Mouse (Mus musculus): Measurements from ENCODE around the gene Tmem209. TPM values are rescaled to one million over a fixed set of nuclear protein-coding genes. Genes with fewer than 3 reads are reported as not detected.

Gene Tmem209
- polyA plus RNA-seq, 1 experiment from 2014 or later: 38.6 TPM

GRCm38 (mm10) chr6:30528800-30529199 lies 19.2 kb upstream of the Tmem209 start:
- 41% methylated on average over 6 of the region's 6 CpGs for WGBS
- no peaks in the 10 kb centered on the region for H3K9me3 ChIP-seq
- no peaks in the 10 kb centered on the region for H3K27me3 ChIP-seq
- peaks cover 49% of the 10 kb centered on the region for H3K4me1 ChIP-seq
- peak overlapping the region; percentile 98 for H3K27ac ChIP-seq
- no peak overlapping the region for H3K9ac ChIP-seq
- H3K4me3 ChIP-seq: no peak overlapping the region
- ATAC-seq (ENCODE audit: insufficient number of reproducible peaks, insufficient read depth, low FRiP score, low TSS enrichment): no peak
- no peaks in the 10 kb centered on the region for H3K36me3 ChIP-seq
- H3K4me2 ChIP-seq (replicated peaks): no peak overlapping the region

DNA sequence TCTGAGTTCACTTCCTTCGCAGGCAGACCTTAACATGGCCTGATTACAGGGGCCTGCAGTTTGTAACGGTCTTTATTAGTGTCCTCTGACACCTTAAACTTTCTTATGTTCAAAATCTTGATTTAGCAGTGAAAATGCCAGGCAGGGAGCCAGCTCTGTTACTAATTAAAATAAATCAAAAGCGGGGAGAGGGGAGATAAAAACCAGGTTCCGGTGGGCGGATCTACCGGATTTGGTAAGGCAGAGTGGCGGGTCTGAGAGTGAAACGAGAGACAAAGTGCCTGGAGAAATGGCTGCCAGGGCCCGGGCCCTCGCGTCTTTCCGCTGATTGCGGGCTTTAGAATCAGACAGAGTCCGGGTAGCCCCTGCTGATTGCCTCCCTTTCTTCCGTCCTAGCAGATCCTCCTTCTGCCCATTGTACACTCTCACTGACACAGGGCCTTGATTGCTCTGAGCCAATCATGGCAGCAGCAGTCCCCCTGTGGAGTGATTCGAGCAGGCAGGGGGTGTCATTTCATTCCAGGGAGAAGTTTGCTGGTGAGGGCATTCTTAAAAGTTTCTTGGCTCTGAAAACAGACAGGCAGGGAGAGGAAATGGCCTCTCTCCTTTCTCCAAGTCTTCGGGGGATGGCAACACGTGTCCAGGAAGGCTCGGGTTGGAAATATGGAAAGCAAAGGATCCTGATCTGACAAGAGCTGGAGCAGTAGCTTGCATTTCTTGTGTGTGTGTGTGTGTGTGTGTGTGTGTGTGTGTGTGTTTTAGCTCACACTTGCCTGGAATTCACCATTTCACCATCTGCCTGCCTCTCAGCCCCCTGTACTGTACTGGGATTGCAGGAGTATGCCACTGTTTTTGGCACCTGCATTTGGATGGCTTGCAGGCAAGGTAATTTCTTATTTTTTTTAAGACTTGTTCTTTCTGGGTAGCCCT lies 17.3 kb upstream of the Tmem209 start:
- Histone ChIP-seq H3K4me2 (replicated peaks) (peak overlapping the region; percentile 30), H3K4me1 (peaks cover 49% of the 10 kb centered on the region), H3K4me3 (no peak overlapping the region), H3K27ac (peak overlapping the region; percentile 98), H3K9me3 (no peaks in the 10 kb centered on the region), H3K27me3 (no peaks in the 10 kb centered on the region), H3K36me3 (no peaks in the 10 kb centered on the region), H3K9ac (peak overlapping the region; percentile 30; the same call in 1 of the 2 replicates)
- ATAC-seq (ENCODE audit: insufficient number of reproducible peaks, insufficient read depth, low FRiP score, low TSS enrichment): peak; percentile 70; the same call in 1 of the 2 replicates
- 4% methylated on average over 19 of the region's 19 CpGs for WGBS

- peak overlapping the region; percentile 98 for H3K27ac ChIP-seq
- no peaks in the 10 kb centered on the region for H3K36me3 ChIP-seq
- no peak overlapping the region for H3K4me2 ChIP-seq (replicated peaks)
- WGBS: 20% methylated on average over 7 of the region's 7 CpGs
- no peak overlapping the region for H3K9ac ChIP-seq
- no peaks in the 10 kb centered on the region for H3K27me3 ChIP-seq
- H3K4me1 ChIP-seq: peaks cover 49% of the 10 kb centered on the region
- ATAC-seq (ENCODE audit: insufficient number of reproducible peaks, insufficient read depth, low FRiP score, low TSS enrichment): no peak
- H3K9me3 ChIP-seq: no peaks in the 10 kb centered on the region
- H3K4me3 ChIP-seq: no peak overlapping the region
These were observed 16.1 kb upstream of the Tmem209 start for GRCm38 (mm10) chr6:30525456-30526332.

- Histone ChIP-seq H3K4me1 (peaks cover 20% of the 10 kb centered on the region), H3K9me3 (no peaks in the 10 kb centered on the region), H3K9ac (no peak overlapping the region), H3K36me3 (no peaks in the 10 kb centered on the region), H3K27ac (no peak overlapping the region), H3K27me3 (no peaks in the 10 kb centered on the region), H3K4me3 (no peak overlapping the region), H3K4me2 (replicated peaks) (no peak overlapping the region)
- ATAC-seq (ENCODE audit: insufficient number of reproducible peaks, insufficient read depth, low FRiP score, low TSS enrichment): no peak
- 70% methylated on average over 11 of the region's 11 CpGs for WGBS
These were observed 10.8 kb upstream of the Tmem209 start for GRCm38 (mm10) chr6:30520400-30520799.

GRCm38 (mm10) chr6:30514242-30514641 lies 4.7 kb upstream of the Tmem209 start:
- no peaks in the 10 kb centered on the region for H3K27me3 ChIP-seq
- no peak overlapping the region for H3K4me2 ChIP-seq (replicated peaks)
- no peak overlapping the region for H3K4me3 ChIP-seq
- peak overlapping the region; percentile 90 for H3K27ac ChIP-seq
- WGBS: 3% methylated on average over 9 of the region's 9 CpGs
- H3K9me3 ChIP-seq: no peaks in the 10 kb centered on the region
- ATAC-seq (ENCODE audit: insufficient number of reproducible peaks, insufficient read depth, low FRiP score, low TSS enrichment): no peak
- peaks cover 26% of the 10 kb centered on the region for H3K4me1 ChIP-seq
- H3K36me3 ChIP-seq: no peaks in the 10 kb centered on the region
- H3K9ac ChIP-seq: peak overlapping the region; percentile 30; the same call in 1 of the 2 replicates

DNA sequence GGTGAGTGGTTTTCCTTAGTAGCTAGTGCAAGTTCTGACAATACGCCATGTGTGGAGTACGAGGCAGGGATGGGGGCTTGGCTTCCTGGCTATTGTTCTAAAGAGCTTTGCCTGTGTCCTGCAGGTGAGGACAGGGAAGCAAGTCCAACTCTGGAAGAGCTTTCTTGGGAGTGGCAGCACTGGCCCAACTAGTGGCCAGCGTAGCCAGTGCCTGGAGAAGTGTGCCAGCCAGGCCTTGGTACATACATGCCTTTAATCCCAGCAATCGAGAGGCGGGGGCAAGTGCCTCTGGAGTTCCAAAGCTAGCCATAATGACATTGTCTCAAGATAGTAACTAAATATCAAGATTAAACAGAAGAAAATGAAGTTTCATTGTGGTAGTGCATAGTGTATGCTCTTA lies 708 bp upstream of the Tmem209 start:
- Histone ChIP-seq H3K9ac (no peak overlapping the region), H3K27ac (peak overlapping the region; percentile 99), H3K4me1 (peaks cover 16% of the 10 kb centered on the region), H3K36me3 (peaks cover 8% of the 10 kb centered on the region), H3K9me3 (no peaks in the 10 kb centered on the region), H3K4me3 (no peak overlapping the region), H3K4me2 (replicated peaks) (peak overlapping the region; percentile 57), H3K27me3 (no peaks in the 10 kb centered on the region)
- WGBS: 63% methylated on average over 5 of the region's 5 CpGs
- no peak for ATAC-seq (ENCODE audit: insufficient number of reproducible peaks, insufficient read depth, low FRiP score, low TSS enrichment)

GRCm38 (mm10) chr6:30508824-30509223 lies 759 bp downstream of the Tmem209 start:
- 13% methylated on average over 2 of the region's 2 CpGs for WGBS
- peak overlapping the region; percentile 57 for H3K4me2 ChIP-seq (replicated peaks)
- peaks cover 6% of the 10 kb centered on the region for H3K4me1 ChIP-seq
- H3K9ac ChIP-seq: peak overlapping the region; percentile 65
- H3K36me3 ChIP-seq: peaks cover 19% of the 10 kb centered on the region
- peak overlapping the region; percentile 55 for H3K4me3 ChIP-seq
- no peaks in the 10 kb centered on the region for H3K27me3 ChIP-seq
- no peaks in the 10 kb centered on the region for H3K9me3 ChIP-seq
- ATAC-seq (ENCODE audit: insufficient number of reproducible peaks, insufficient read depth, low FRiP score, low TSS enrichment): no peak
- peak overlapping the region; percentile 99 for H3K27ac ChIP-seq

DNA sequence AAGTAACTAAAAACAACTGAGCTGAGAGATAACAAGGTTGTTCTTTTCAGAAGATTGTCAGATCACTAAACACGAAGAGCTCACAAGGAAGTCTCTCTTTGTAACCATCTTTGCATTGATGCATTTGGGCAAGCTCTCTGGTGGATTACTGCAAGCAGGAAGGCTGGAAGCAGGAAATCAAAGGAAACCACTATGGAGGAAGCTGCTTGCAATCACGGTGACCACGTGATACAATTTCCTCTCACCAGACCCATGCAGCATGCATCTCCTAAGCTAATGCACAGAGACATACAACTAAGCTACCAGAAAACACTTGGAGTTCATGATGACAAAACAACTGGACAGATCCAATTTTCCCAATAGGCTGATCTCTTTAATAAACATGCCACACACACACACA lies 10.5 kb downstream of the Tmem209 start:
- 55% methylated on average over 3 of the region's 3 CpGs for WGBS
- Histone ChIP-seq H3K36me3 (peaks cover 56% of the 10 kb centered on the region), H3K27ac (no peak overlapping the region), H3K9ac (no peak overlapping the region), H3K4me3 (no peak overlapping the region), H3K4me2 (replicated peaks) (no peak overlapping the region), H3K27me3 (no peaks in the 10 kb centered on the region), H3K9me3 (no peaks in the 10 kb centered on the region), H3K4me1 (peaks cover 10% of the 10 kb centered on the region; the same call in 1 of the 2 replicates)
- ATAC-seq (ENCODE audit: insufficient number of reproducible peaks, insufficient read depth, low FRiP score, low TSS enrichment): no peak

DNA sequence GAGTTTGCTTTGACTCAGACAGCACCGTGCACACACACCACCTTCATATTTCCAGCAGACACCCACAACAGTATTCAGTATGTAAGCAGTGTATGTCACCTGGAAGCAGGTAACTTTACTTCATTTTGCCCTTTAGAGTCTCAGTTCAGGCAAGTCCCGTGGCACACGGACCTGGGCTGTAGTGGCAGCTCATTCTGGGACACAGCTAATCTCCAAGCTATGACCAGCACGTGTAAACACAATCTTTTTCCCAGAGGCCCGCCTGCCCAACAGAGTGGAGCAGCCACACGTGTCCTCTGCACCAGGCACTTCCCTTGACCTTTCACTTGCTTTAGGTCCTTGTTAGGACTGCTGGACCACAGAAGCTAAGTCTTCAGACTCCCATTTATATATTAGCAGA lies 23.1 kb downstream of the Tmem209 start:
- no peak overlapping the region for H3K9ac ChIP-seq
- no peaks in the 10 kb centered on the region for H3K9me3 ChIP-seq
- H3K4me3 ChIP-seq: no peak overlapping the region
- 91% methylated on average over 6 of the region's 6 CpGs for WGBS
- H3K4me2 ChIP-seq (replicated peaks): no peak overlapping the region
- H3K27me3 ChIP-seq: no peaks in the 10 kb centered on the region
- no peak overlapping the region for H3K27ac ChIP-seq
- H3K4me1 ChIP-seq: no peaks in the 10 kb centered on the region
- no peak for ATAC-seq (ENCODE audit: insufficient number of reproducible peaks, insufficient read depth, low FRiP score, low TSS enrichment)
- H3K36me3 ChIP-seq: peaks cover 70% of the 10 kb centered on the region

- no peak overlapping the region for H3K4me3 ChIP-seq
- H3K27me3 ChIP-seq: no peaks in the 10 kb centered on the region
- peaks cover 77% of the 10 kb centered on the region for H3K36me3 ChIP-seq
- H3K9ac ChIP-seq: no peak overlapping the region
- no peak overlapping the region for H3K4me2 ChIP-seq (replicated peaks)
- ATAC-seq (ENCODE audit: insufficient number of reproducible peaks, insufficient read depth, low FRiP score, low TSS enrichment): no peak
- no peaks in the 10 kb centered on the region for H3K9me3 ChIP-seq
- no peak overlapping the region for H3K27ac ChIP-seq
- no peaks in the 10 kb centered on the region for H3K4me1 ChIP-seq
- 86% methylated on average over 2 of the region's 2 CpGs for WGBS
These were observed 26.7 kb downstream of the Tmem209 start for GRCm38 (mm10) chr6:30482908-30483307.

- H3K27me3 ChIP-seq: no peaks in the 10 kb centered on the region
- 0 out of 2 replicates have a peak, but pooled peaks cover 3% of the 10 kb centered on the region for H3K4me1 ChIP-seq
- no peak overlapping the region; the same call in 1 of the 2 replicates for H3K9ac ChIP-seq
- ATAC-seq (ENCODE audit: insufficient number of reproducible peaks, insufficient read depth, low FRiP score, low TSS enrichment): no peak
- H3K4me2 ChIP-seq (replicated peaks): no peak overlapping the region
- no peaks in the 10 kb centered on the region for H3K9me3 ChIP-seq
- 96% methylated on average over 3 of the region's 3 CpGs for WGBS
- peaks cover 50% of the 10 kb centered on the region for H3K36me3 ChIP-seq
- H3K4me3 ChIP-seq: no peak overlapping the region
- H3K27ac ChIP-seq: no peak overlapping the region
These were observed 30.2 kb downstream of the Tmem209 start for GRCm38 (mm10) chr6:30479418-30479817.

Data from embryonic facial prominence, embryonic 12.5 days (tissue).